Mouse (Mus musculus) liver, embryonic 15.5 days (tissue): ENCODE measurements around the gene Kif22. TPM values are rescaled to one million over a fixed set of nuclear protein-coding genes. Genes with fewer than 3 reads are reported as not detected.
A peak's percentile ranks its signal among the peaks of the same experiment; 100 is the strongest.

Experiments used
- ATAC-seq: fragments of 200-750 bp; cut with Nextera tagmentation; 2 replicates; pipeline ENCODE4 v1.8.0; 2017; ENCODE audit warnings: moderate number of reproducible peaks, mild to moderate bottlenecking, moderate library complexity; ENCODE audit not compliant: insufficient read depth
- H3K27ac ChIP-seq: fragments of 300-500 bp; sonication (generic); replicated peaks from 2 replicates; pipeline ENCODE4 v1.5.1; 2015; ENCODE audit warnings: mild to moderate bottlenecking, inconsistent platforms
- H3K27me3 ChIP-seq: fragments of 300-500 bp; sonication (generic); 2 replicates; pipeline ENCODE4 v1.6.1; 2015; ENCODE audit warnings: mild to moderate bottlenecking, inconsistent platforms
- H3K36me3 ChIP-seq: fragments of 300-500 bp; sonication (generic); replicated peaks from 2 replicates; pipeline ENCODE4 v1.6.1; 2015; ENCODE audit warnings: moderate library complexity, mild to moderate bottlenecking, inconsistent platforms
- H3K4me1 ChIP-seq: fragments of 300-500 bp; sonication (generic); replicated peaks from 2 replicates; pipeline ENCODE4 v1.6.1; 2015; ENCODE audit warnings: inconsistent platforms
- H3K4me2 ChIP-seq: fragments of 300-500 bp; sonication (generic); 2 replicates; pipeline ENCODE4 v1.6.1; 2015; ENCODE audit warnings: moderate library complexity, mild to moderate bottlenecking, inconsistent platforms
- H3K4me3 ChIP-seq: fragments of 300-500 bp; sonication (generic); replicated peaks from 2 replicates; pipeline ENCODE4 v1.5.1; 2015; ENCODE audit warnings: mild to moderate bottlenecking, inconsistent platforms
- H3K9ac ChIP-seq: fragments of 300-500 bp; sonication (generic); 2 replicates; pipeline ENCODE4 v1.6.1; 2015; ENCODE audit warnings: moderate library complexity, mild to moderate bottlenecking, inconsistent platforms
- H3K9me3 ChIP-seq: fragments of 300-500 bp; sonication (generic); replicated peaks from 2 replicates; pipeline ENCODE4 v1.6.1; 2016; ENCODE audit warnings: inconsistent platforms
- WGBS: fragments of 180-500 bp; shearing (Covaris S2); methylation state at CpG from one replicate; pipeline ENCODE4 v1.1.7; 2015; ENCODE audit warnings: mixed read lengths; ENCODE audit not compliant: insufficient replicate concordance; 5-methylcytosine and 5-hydroxymethylcytosine counted together
- polyA plus RNA-seq: library from polyadenylated mRNA; unstranded; fragments of >200 nt; fragmentation: Nextera tagmentation; extraction: Ambion mirVana; gene quantifications from 2 replicates; pipeline ENCODE4 v1.2.1, GENCODE M21; 2015

Kif22 gene
- polyA plus RNA-seq, 1 experiment from 2014 or later: 108 TPM

- H3K9me3 ChIP-seq: no peaks in the 10 kb centered on the region
- peak within 1 kb of the TSS; percentile 96 for H3K4me2 ChIP-seq
- ATAC-seq: no peak
- peaks cover 66% of the 10 kb centered on the region for H3K4me1 ChIP-seq
- H3K4me3 ChIP-seq: peak within 1 kb of the TSS; percentile 78
- H3K36me3 ChIP-seq: peaks cover 16% of the 10 kb centered on the region
- peak within 1 kb of the TSS; percentile 89 for H3K9ac ChIP-seq
- no peaks in the 10 kb centered on the region for H3K27me3 ChIP-seq
- H3K27ac ChIP-seq: peak within 1 kb of the TSS; percentile 95
Observed at GRCm38 (mm10) chr7:127016481-127016485, 26.0 kb downstream of the Kif22 start, which contains the start of gene Pagr1b. Gene Pagr1b (minus strand): TSS chr7:127016484.

- 3% methylated on average over 10 of the region's 10 CpGs for WGBS
- Histone ChIP-seq H3K27ac (peak overlapping the region; percentile 95), H3K9ac (peak overlapping the region; percentile 89), H3K4me3 (peak overlapping the region; percentile 78), H3K4me2 (peak overlapping the region; percentile 96), H3K9me3 (no peaks in the 10 kb centered on the region), H3K27me3 (no peaks in the 10 kb centered on the region), H3K4me1 (peaks cover 66% of the 10 kb centered on the region), H3K36me3 (peaks cover 16% of the 10 kb centered on the region)
- peak; percentile 32 for ATAC-seq
Observed at GRCm38 (mm10) chr7:127016081-127016480, 26.2 kb downstream of the Kif22 start.

GRCm38 (mm10) chr7:127014993-127015392, 27.3 kb downstream of the Kif22 start:
- no peak for ATAC-seq
- H3K9ac ChIP-seq: no peak overlapping the region
- H3K4me3 ChIP-seq: peak overlapping the region; percentile 78; the same call in 1 of the 2 replicates
- no peaks in the 10 kb centered on the region for H3K27me3 ChIP-seq
- no peaks in the 10 kb centered on the region for H3K9me3 ChIP-seq
- 87% methylated on average over 12 of the region's 12 CpGs for WGBS
- peak overlapping the region; percentile 96 for H3K4me2 ChIP-seq
- H3K4me1 ChIP-seq: peaks cover 63% of the 10 kb centered on the region
- peak overlapping the region; percentile 95; the same call in 1 of the 2 replicates for H3K27ac ChIP-seq
- H3K36me3 ChIP-seq: peaks cover 16% of the 10 kb centered on the region

- WGBS: 20% methylated on average over 11 of the region's 11 CpGs
- Histone ChIP-seq H3K9me3 (no peaks in the 10 kb centered on the region), H3K9ac (peak within 1 kb of the TSS; percentile 52), H3K27ac (peak within 1 kb of the TSS; percentile 95), H3K4me1 (peaks cover 68% of the 10 kb centered on the region), H3K4me2 (peak within 1 kb of the TSS; percentile 96), H3K4me3 (peak within 1 kb of the TSS; percentile 78), H3K27me3 (no peaks in the 10 kb centered on the region), H3K36me3 (peaks cover 16% of the 10 kb centered on the region)
- no peak for ATAC-seq
Observed at GRCm38 (mm10) chr7:127014320-127014719, 28.0 kb downstream of the Kif22 start, which contains the start of gene Mvp. Gene Mvp (minus strand): TSS chr7:127014621.

GRCm38 (mm10) chr7:127013385-127013784, 28.9 kb downstream of the Kif22 start:
- Histone ChIP-seq H3K4me2 (peak overlapping the region; percentile 96), H3K4me3 (peak overlapping the region; percentile 64), H3K27ac (no peak overlapping the region; the same call in 1 of the 2 replicates), H3K4me1 (peaks cover 74% of the 10 kb centered on the region), H3K9me3 (no peaks in the 10 kb centered on the region), H3K36me3 (peaks cover 16% of the 10 kb centered on the region), H3K9ac (no peak overlapping the region), H3K27me3 (no peaks in the 10 kb centered on the region)
- WGBS: 76% methylated on average over 6 of the region's 6 CpGs
- ATAC-seq: no peak

- H3K27me3 ChIP-seq: no peaks in the 10 kb centered on the region
- 0 out of 2 replicates have a peak overlapping the region, but pooled peaks have one; percentile 96 for H3K4me2 ChIP-seq
- no peak for ATAC-seq
- no peaks in the 10 kb centered on the region for H3K9me3 ChIP-seq
- no peak overlapping the region for H3K4me3 ChIP-seq
- peaks cover 74% of the 10 kb centered on the region for H3K4me1 ChIP-seq
- H3K9ac ChIP-seq: no peak overlapping the region
- no peak overlapping the region; the same call in 1 of the 2 replicates for H3K27ac ChIP-seq
- 87% methylated on average over 10 of the region's 10 CpGs for WGBS
- peaks cover 16% of the 10 kb centered on the region for H3K36me3 ChIP-seq
Observed at GRCm38 (mm10) chr7:127012845-127013244, 29.4 kb downstream of the Kif22 start.

GRCm38 (mm10) chr7:127012374-127012773, 29.9 kb downstream of the Kif22 start:
- Histone ChIP-seq H3K4me2 (no peak overlapping the region), H3K9ac (no peak overlapping the region), H3K36me3 (peaks cover 16% of the 10 kb centered on the region), H3K27ac (0 out of 2 replicates have a peak overlapping the region, but pooled peaks have one; percentile 34), H3K4me1 (peaks cover 74% of the 10 kb centered on the region), H3K4me3 (no peak overlapping the region), H3K27me3 (no peaks in the 10 kb centered on the region), H3K9me3 (no peaks in the 10 kb centered on the region)
- ATAC-seq: no peak
- 67% methylated on average over 6 of the region's 6 CpGs for WGBS

GRCm38 (mm10) chr7:127011717-127012116, 30.6 kb downstream of the Kif22 start:
- Histone ChIP-seq H3K9me3 (no peaks in the 10 kb centered on the region), H3K9ac (no peak overlapping the region), H3K4me3 (no peak overlapping the region), H3K27ac (peak overlapping the region; percentile 34; the same call in 1 of the 2 replicates), H3K27me3 (no peaks in the 10 kb centered on the region), H3K4me2 (no peak overlapping the region), H3K36me3 (peaks cover 16% of the 10 kb centered on the region), H3K4me1 (peaks cover 76% of the 10 kb centered on the region)
- no peak for ATAC-seq
- 65% methylated on average over 2 of the region's 2 CpGs for WGBS

- 74% methylated on average over 2 of the region's 2 CpGs for WGBS
- Histone ChIP-seq H3K27me3 (no peaks in the 10 kb centered on the region), H3K9ac (no peak overlapping the region), H3K36me3 (peaks cover 16% of the 10 kb centered on the region), H3K9me3 (no peaks in the 10 kb centered on the region), H3K4me3 (no peak overlapping the region), H3K4me1 (peaks cover 77% of the 10 kb centered on the region), H3K4me2 (no peak overlapping the region), H3K27ac (peak overlapping the region; percentile 34; the same call in 1 of the 2 replicates)
- no peak for ATAC-seq
Observed at GRCm38 (mm10) chr7:127011051-127011450, 31.2 kb downstream of the Kif22 start.

- no peak for ATAC-seq
- peak overlapping the region; percentile 55; the same call in 1 of the 2 replicates for H3K4me2 ChIP-seq
- no peaks in the 10 kb centered on the region for H3K27me3 ChIP-seq
- H3K4me1 ChIP-seq: peaks cover 66% of the 10 kb centered on the region
- H3K4me3 ChIP-seq: no peak overlapping the region
- H3K27ac ChIP-seq: peak overlapping the region; percentile 88
- WGBS: 70% methylated on average over 17 of the region's 17 CpGs
- H3K9me3 ChIP-seq: no peaks in the 10 kb centered on the region
- peaks cover 5% of the 10 kb centered on the region; the same call in 1 of the 2 replicates for H3K36me3 ChIP-seq
- no peak overlapping the region for H3K9ac ChIP-seq
Observed at GRCm38 (mm10) chr7:127009307-127010085, 32.8 kb downstream of the Kif22 start.

- Histone ChIP-seq H3K9ac (peak overlapping the region; percentile 41), H3K9me3 (no peaks in the 10 kb centered on the region), H3K4me1 (peaks cover 55% of the 10 kb centered on the region), H3K36me3 (peaks cover 5% of the 10 kb centered on the region; the same call in 1 of the 2 replicates), H3K27me3 (no peaks in the 10 kb centered on the region), H3K4me3 (peak overlapping the region; percentile 9; the same call in 1 of the 2 replicates), H3K27ac (peak overlapping the region; percentile 88), H3K4me2 (peak overlapping the region; percentile 55)
- WGBS: 29% methylated on average over 9 of the region's 9 CpGs
- peak; percentile 91 for ATAC-seq
Observed at GRCm38 (mm10) chr7:127008239-127009019, 33.8 kb downstream of the Kif22 start.
